Mouse (Mus musculus): Measurements from ENCODE around the gene Atp4b.

Atp4b gene

GRCm38 (mm10) chr8:13396725-13397124 lies at the start of gene Atp4b:
Atp4b (minus strand) TSS chr8:13396825.
- no peak for DNase-seq

GRCm38 (mm10) chr8:13442152-13442551 lies 45.5 kb upstream of the Atp4b start:
- no peak for DNase-seq

- no peak for DNase-seq
Measured at GRCm38 (mm10) chr8:13437531-13437930, 40.9 kb upstream of the Atp4b start.

- no peak for DNase-seq
Measured at GRCm38 (mm10) chr8:13436052-13436451, 39.4 kb upstream of the Atp4b start.

GRCm38 (mm10) chr8:13434889-13435288 lies 38.3 kb upstream of the Atp4b start, which contains the start of gene Tmem255b:
Tmem255b (plus strand) TSS chr8:13435189.
- DNase-seq = no peak

GRCm38 (mm10) chr8:13433130-13433529 lies 36.5 kb upstream of the Atp4b start:
- no peak for DNase-seq

- DNase-seq = no peak
Measured at GRCm38 (mm10) chr8:13430866-13431265, 34.2 kb upstream of the Atp4b start.

GRCm38 (mm10) chr8:13430412-13430811 lies 33.8 kb upstream of the Atp4b start:
- no peak for DNase-seq

GRCm38 (mm10) chr8:13428156-13428555 lies 31.5 kb upstream of the Atp4b start:
- DNase-seq = no peak

- no peak for DNase-seq
Measured at GRCm38 (mm10) chr8:13427351-13427750, 30.7 kb upstream of the Atp4b start.

- no peak for DNase-seq
Measured at GRCm38 (mm10) chr8:13420970-13421369, 24.3 kb upstream of the Atp4b start.

GRCm38 (mm10) chr8:13419111-13419639 lies 22.6 kb upstream of the Atp4b start:
- no peak for DNase-seq

GRCm38 (mm10) chr8:13415879-13416278 lies 19.3 kb upstream of the Atp4b start:
- DNase-seq = no peak

- DNase-seq = no peak
Measured at GRCm38 (mm10) chr8:13413823-13414390, 17.3 kb upstream of the Atp4b start.

- peak; percentile 63 for DNase-seq
Measured at GRCm38 (mm10) chr8:13412891-13413558, 16.4 kb upstream of the Atp4b start.

GRCm38 (mm10) chr8:13411597-13411996 lies 15.0 kb upstream of the Atp4b start:
- DNase-seq = peak; percentile 72

GRCm38 (mm10) chr8:13406011-13406410 lies 9.4 kb upstream of the Atp4b start:
- no peak for DNase-seq

GRCm38 (mm10) chr8:13404666-13405131 lies 8.1 kb upstream of the Atp4b start, which contains the start of gene Grk1:
Grk1 (plus strand) TSS chr8:13405081.
- DNase-seq = no peak

GRCm38 (mm10) chr8:13403517-13403916 lies 6.9 kb upstream of the Atp4b start:
- DNase-seq = no peak

- no peak for DNase-seq
Measured at GRCm38 (mm10) chr8:13393869-13394268, 2.8 kb downstream of the Atp4b start.

GRCm38 (mm10) chr8:13388744-13389143 lies 7.9 kb downstream of the Atp4b start:
- no peak for DNase-seq

GRCm38 (mm10) chr8:13387728-13388127 lies 8.9 kb downstream of the Atp4b start:
- no peak for DNase-seq

GRCm38 (mm10) chr8:13386366-13386765 lies 10.3 kb downstream of the Atp4b start:
- DNase-seq = no peak

- DNase-seq = no peak
Measured at GRCm38 (mm10) chr8:13382999-13383398, 13.6 kb downstream of the Atp4b start.

All from lung, postnatal 14 days (tissue).